Mouse (Mus musculus) urinary bladder, postnatal 25 days (tissue): Measurements from ENCODE around the gene Rapgef4.
A peak's percentile ranks its signal among the peaks of the same experiment; 100 is the strongest.

ENCODE experiments used
- DNase-seq: peaks from one replicate; pipeline ENCODE4 v3.0.0; 2022; ENCODE audit warnings: low spot score

Gene Rapgef4

GRCm38 (mm10) chr2:72278247-72278873, 297.3 kb downstream of the Rapgef4 start:
- DNase-seq, result no peak

- no peak for DNase-seq
Observed at GRCm38 (mm10) chr2:72280524-72280923, 299.5 kb downstream of the Rapgef4 start.

- DNase-seq, result no peak
Observed at GRCm38 (mm10) chr2:72281971-72282370, 300.9 kb downstream of the Rapgef4 start.

- no peak for DNase-seq
Observed at GRCm38 (mm10) chr2:72282733-72283132, 301.7 kb downstream of the Rapgef4 start.

- DNase-seq, result no peak
Observed at GRCm38 (mm10) chr2:72284689-72285088, 303.6 kb downstream of the Rapgef4 start.

GRCm38 (mm10) chr2:72285256-72285887, 304.3 kb downstream of the Rapgef4 start, which contains the start of gene Map3k20:
Map3k20 (plus strand) TSS chr2:72285637.
- peak; percentile 74 for DNase-seq

GRCm38 (mm10) chr2:72285888-72286661, 305.0 kb downstream of the Rapgef4 start:
- peak; percentile 43 for DNase-seq

- no peak for DNase-seq
Observed at GRCm38 (mm10) chr2:72287142-72287541, 306.1 kb downstream of the Rapgef4 start.

- DNase-seq, result no peak
Observed at GRCm38 (mm10) chr2:72288932-72289534, 308.0 kb downstream of the Rapgef4 start.

GRCm38 (mm10) chr2:72291103-72291502, 310.1 kb downstream of the Rapgef4 start:
- no peak for DNase-seq

- no peak for DNase-seq
Observed at GRCm38 (mm10) chr2:72292573-72292972, 311.5 kb downstream of the Rapgef4 start.

- DNase-seq, result no peak
Observed at GRCm38 (mm10) chr2:72294994-72295393, 314.0 kb downstream of the Rapgef4 start.

- DNase-seq, result no peak
Observed at GRCm38 (mm10) chr2:72296984-72297715, 316.1 kb downstream of the Rapgef4 start.

GRCm38 (mm10) chr2:72297716-72298082, 316.7 kb downstream of the Rapgef4 start:
- no peak for DNase-seq

GRCm38 (mm10) chr2:72298406-72298805, 317.4 kb downstream of the Rapgef4 start:
- no peak for DNase-seq

GRCm38 (mm10) chr2:72301194-72301916, 320.3 kb downstream of the Rapgef4 start:
- no peak for DNase-seq

- DNase-seq, result no peak
Observed at GRCm38 (mm10) chr2:72305738-72306137, 324.7 kb downstream of the Rapgef4 start.
